Mouse (Mus musculus): ENCODE measurements around the gene Pde4dip. TPM values are rescaled to one million over a fixed set of nuclear protein-coding genes. Genes with fewer than 3 reads are reported as not detected.

Gene Pde4dip
- polyA plus RNA-seq, 1 experiment from 2014 or later: 82.1 TPM

DNA sequence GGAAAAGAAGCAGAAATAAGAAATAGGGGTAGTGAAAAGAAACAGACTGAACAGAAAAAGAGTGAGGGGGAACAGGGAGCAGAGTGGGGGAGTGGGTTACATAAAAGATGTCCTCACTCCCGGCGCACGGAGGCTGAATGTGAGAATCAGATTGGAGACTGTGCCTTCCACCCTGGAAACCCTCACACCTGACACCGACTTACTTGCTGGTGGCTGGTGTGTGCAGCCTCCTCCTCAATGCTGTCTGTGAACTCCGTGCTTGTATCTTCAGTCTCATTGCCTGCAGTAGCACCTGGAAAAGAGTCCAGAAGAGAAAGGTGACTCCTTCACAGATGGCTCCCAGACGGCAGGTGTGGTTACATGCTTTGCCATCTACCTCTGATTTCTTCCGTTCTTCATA lies 157.9 kb downstream of the Pde4dip start:
- ATAC-seq: no peak
- Histone ChIP-seq H3K36me3 (ENCODE audit: control insufficient read depth, insufficient read depth) (no peaks in the 10 kb centered on the region), H3K27ac (ENCODE audit: low read length) (no peak overlapping the region), H3K4me1 (replicated peaks; ENCODE audit: control insufficient read depth, insufficient read depth, low read length) (no peaks in the 10 kb centered on the region), H3K9me3 (ENCODE audit: control insufficient read depth, low read length) (no peaks in the 10 kb centered on the region), H3K4me2 (ENCODE audit: low read length) (no peak overlapping the region), H3K9ac (replicated peaks; ENCODE audit: low read depth, low read length) (no peak overlapping the region), H3K4me3 (replicated peaks; ENCODE audit: low read length) (no peak overlapping the region), H3K27me3 (replicated peaks; ENCODE audit: control insufficient read depth, insufficient read depth, low read length) (no peaks in the 10 kb centered on the region)
- WGBS: 72% methylated on average over 7 of the region's 7 CpGs

- Histone ChIP-seq H3K9me3 (ENCODE audit: control insufficient read depth, low read length) (no peaks in the 10 kb centered on the region), H3K9ac (replicated peaks; ENCODE audit: low read depth, low read length) (no peak overlapping the region), H3K4me1 (replicated peaks; ENCODE audit: control insufficient read depth, insufficient read depth, low read length) (no peaks in the 10 kb centered on the region), H3K4me2 (ENCODE audit: low read length) (no peak overlapping the region), H3K27me3 (replicated peaks; ENCODE audit: control insufficient read depth, insufficient read depth, low read length) (no peaks in the 10 kb centered on the region), H3K4me3 (replicated peaks; ENCODE audit: low read length) (no peak overlapping the region), H3K27ac (ENCODE audit: low read length) (no peak overlapping the region), H3K36me3 (ENCODE audit: control insufficient read depth, insufficient read depth) (no peaks in the 10 kb centered on the region)
- no peak for ATAC-seq
- WGBS: 55% methylated on average over 3 of the region's 3 CpGs
Measured at GRCm38 (mm10) chr3:97730131-97730530, 158.4 kb downstream of the Pde4dip start.

- Histone ChIP-seq H3K9me3 (ENCODE audit: control insufficient read depth, low read length) (no peaks in the 10 kb centered on the region), H3K4me1 (replicated peaks; ENCODE audit: control insufficient read depth, insufficient read depth, low read length) (no peaks in the 10 kb centered on the region), H3K27ac (ENCODE audit: low read length) (no peak overlapping the region), H3K36me3 (ENCODE audit: control insufficient read depth, insufficient read depth) (no peaks in the 10 kb centered on the region), H3K4me3 (replicated peaks; ENCODE audit: low read length) (no peak overlapping the region), H3K4me2 (ENCODE audit: low read length) (no peak overlapping the region), H3K9ac (replicated peaks; ENCODE audit: low read depth, low read length) (no peak overlapping the region), H3K27me3 (replicated peaks; ENCODE audit: control insufficient read depth, insufficient read depth, low read length) (no peaks in the 10 kb centered on the region)
- WGBS: 65% methylated on average over 2 of the region's 2 CpGs
- no peak for ATAC-seq
Measured at GRCm38 (mm10) chr3:97727801-97728200, 160.7 kb downstream of the Pde4dip start.

- WGBS: 87% methylated on average over 9 of the region's 9 CpGs
- H3K4me3 ChIP-seq (replicated peaks; ENCODE audit: low read length): no peak overlapping the region
- H3K27me3 ChIP-seq (replicated peaks; ENCODE audit: control insufficient read depth, insufficient read depth, low read length): no peaks in the 10 kb centered on the region
- H3K4me2 ChIP-seq (ENCODE audit: low read length): no peak overlapping the region
- H3K9me3 ChIP-seq (ENCODE audit: control insufficient read depth, low read length): no peaks in the 10 kb centered on the region
- peaks cover 6% of the 10 kb centered on the region for H3K36me3 ChIP-seq (ENCODE audit: control insufficient read depth, insufficient read depth)
- H3K4me1 ChIP-seq (replicated peaks; ENCODE audit: control insufficient read depth, insufficient read depth, low read length): no peaks in the 10 kb centered on the region
- no peak overlapping the region for H3K9ac ChIP-seq (replicated peaks; ENCODE audit: low read depth, low read length)
- ATAC-seq: no peak
- H3K27ac ChIP-seq (ENCODE audit: low read length): no peak overlapping the region
Measured at GRCm38 (mm10) chr3:97719116-97719515, 169.4 kb downstream of the Pde4dip start.

GRCm38 (mm10) chr3:97715922-97716321 lies 172.6 kb downstream of the Pde4dip start:
- ATAC-seq: no peak
- H3K4me2 ChIP-seq (ENCODE audit: low read length): no peak overlapping the region
- WGBS: 75% methylated on average over 1 of the region's 1 CpGs

DNA sequence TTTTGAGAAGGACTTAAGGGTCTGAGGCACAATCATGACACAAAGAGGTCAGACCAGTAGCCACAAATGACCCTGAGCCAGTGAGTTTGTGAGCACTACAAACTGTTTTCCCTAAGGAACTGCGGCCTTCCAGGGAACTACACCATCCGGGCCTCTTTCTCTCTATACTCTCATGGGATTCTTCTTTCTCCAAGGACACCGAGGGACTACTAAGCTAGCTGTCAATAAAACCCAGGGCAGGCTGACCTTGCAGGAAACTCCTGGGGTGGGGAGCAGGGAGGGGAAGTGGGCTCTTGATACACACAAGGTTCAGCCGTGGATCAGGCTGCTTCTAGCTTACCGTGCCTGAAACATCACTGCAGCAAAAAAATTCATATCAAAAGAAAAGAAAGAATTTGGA lies 177.6 kb downstream of the Pde4dip start:
- no peaks in the 10 kb centered on the region for H3K27me3 ChIP-seq (replicated peaks; ENCODE audit: control insufficient read depth, insufficient read depth, low read length)
- no peak overlapping the region for H3K9ac ChIP-seq (replicated peaks; ENCODE audit: low read depth, low read length)
- H3K27ac ChIP-seq (ENCODE audit: low read length): no peak overlapping the region

More at GRCm38 (mm10) chr3:97715922-97716321, 172.6 kb downstream of the Pde4dip start:
- H3K36me3 ChIP-seq (ENCODE audit: control insufficient read depth, insufficient read depth): peaks cover 6% of the 10 kb centered on the region
- H3K27me3 ChIP-seq (replicated peaks; ENCODE audit: control insufficient read depth, insufficient read depth, low read length): no peaks in the 10 kb centered on the region
- H3K4me1 ChIP-seq (replicated peaks; ENCODE audit: control insufficient read depth, insufficient read depth, low read length): no peaks in the 10 kb centered on the region
- no peak overlapping the region for H3K4me3 ChIP-seq (replicated peaks; ENCODE audit: low read length)
- H3K27ac ChIP-seq (ENCODE audit: low read length): no peak overlapping the region
- H3K9me3 ChIP-seq (ENCODE audit: control insufficient read depth, low read length): no peaks in the 10 kb centered on the region
- no peak overlapping the region for H3K9ac ChIP-seq (replicated peaks; ENCODE audit: low read depth, low read length)

DNA sequence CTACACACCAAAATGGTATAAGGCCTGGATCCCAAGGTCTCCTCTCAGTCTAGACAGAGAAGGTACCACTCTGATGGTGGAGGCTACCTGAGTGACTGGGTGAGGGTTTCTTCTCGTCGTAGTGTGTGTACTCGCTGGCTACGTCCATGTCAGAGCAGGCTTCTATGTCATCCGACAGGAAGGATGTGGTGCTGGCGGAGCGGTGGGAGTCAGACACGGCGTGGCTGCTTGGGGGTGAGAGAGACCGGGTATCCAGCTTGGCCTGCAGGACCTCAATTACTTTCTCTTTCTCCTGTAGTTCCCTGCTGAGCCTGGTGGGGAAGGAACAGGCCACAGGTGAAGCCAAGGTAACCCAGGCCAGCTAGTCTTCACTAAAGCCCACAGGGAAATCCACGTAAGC lies 178.4 kb downstream of the Pde4dip start:
- H3K27me3 ChIP-seq (replicated peaks; ENCODE audit: control insufficient read depth, insufficient read depth, low read length): no peaks in the 10 kb centered on the region
- H3K27ac ChIP-seq (ENCODE audit: low read length): no peak overlapping the region
- no peak overlapping the region for H3K9ac ChIP-seq (replicated peaks; ENCODE audit: low read depth, low read length)
- H3K4me1 ChIP-seq (replicated peaks; ENCODE audit: control insufficient read depth, insufficient read depth, low read length): no peaks in the 10 kb centered on the region
- no peaks in the 10 kb centered on the region for H3K9me3 ChIP-seq (ENCODE audit: control insufficient read depth, low read length)
- 92% methylated on average over 11 of the region's 11 CpGs for WGBS
- no peak for ATAC-seq
- H3K4me3 ChIP-seq (replicated peaks; ENCODE audit: low read length): no peak overlapping the region
- H3K4me2 ChIP-seq (ENCODE audit: low read length): no peak overlapping the region
- H3K36me3 ChIP-seq (ENCODE audit: control insufficient read depth, insufficient read depth): no peaks in the 10 kb centered on the region; the same call in 1 of the 2 replicates

More for the DNA sequence above, 177.6 kb downstream of the Pde4dip start:
- Histone ChIP-seq H3K4me3 (replicated peaks; ENCODE audit: low read length) (no peak overlapping the region), H3K4me1 (replicated peaks; ENCODE audit: control insufficient read depth, insufficient read depth, low read length) (no peaks in the 10 kb centered on the region), H3K9me3 (ENCODE audit: control insufficient read depth, low read length) (no peaks in the 10 kb centered on the region), H3K4me2 (ENCODE audit: low read length) (no peak overlapping the region), H3K36me3 (ENCODE audit: control insufficient read depth, insufficient read depth) (no peaks in the 10 kb centered on the region; the same call in 1 of the 2 replicates)
- ATAC-seq: no peak
- 73% methylated on average over 5 of the region's 5 CpGs for whole genome bisulfite sequencing

- Histone ChIP-seq H3K36me3 (ENCODE audit: control insufficient read depth, insufficient read depth) (no peaks in the 10 kb centered on the region), H3K4me1 (replicated peaks; ENCODE audit: control insufficient read depth, insufficient read depth, low read length) (no peaks in the 10 kb centered on the region), H3K27ac (ENCODE audit: low read length) (no peak overlapping the region), H3K27me3 (replicated peaks; ENCODE audit: control insufficient read depth, insufficient read depth, low read length) (no peaks in the 10 kb centered on the region), H3K9ac (replicated peaks; ENCODE audit: low read depth, low read length) (no peak overlapping the region), H3K9me3 (ENCODE audit: control insufficient read depth, low read length) (no peaks in the 10 kb centered on the region), H3K4me3 (replicated peaks; ENCODE audit: low read length) (no peak overlapping the region), H3K4me2 (ENCODE audit: low read length) (no peak overlapping the region)
- no peak for ATAC-seq
- 94% methylated on average over 4 of the region's 4 CpGs for WGBS
Measured at GRCm38 (mm10) chr3:97706561-97706960, 181.9 kb downstream of the Pde4dip start.

GRCm38 (mm10) chr3:97705508-97705907 lies 183.0 kb downstream of the Pde4dip start:
- Histone ChIP-seq H3K27me3 (replicated peaks; ENCODE audit: control insufficient read depth, insufficient read depth, low read length) (no peaks in the 10 kb centered on the region), H3K4me3 (replicated peaks; ENCODE audit: low read length) (no peak overlapping the region), H3K36me3 (ENCODE audit: control insufficient read depth, insufficient read depth) (no peaks in the 10 kb centered on the region), H3K9ac (replicated peaks; ENCODE audit: low read depth, low read length) (no peak overlapping the region), H3K4me2 (ENCODE audit: low read length) (no peak overlapping the region), H3K27ac (ENCODE audit: low read length) (no peak overlapping the region), H3K9me3 (ENCODE audit: control insufficient read depth, low read length) (no peaks in the 10 kb centered on the region), H3K4me1 (replicated peaks; ENCODE audit: control insufficient read depth, insufficient read depth, low read length) (no peaks in the 10 kb centered on the region)
- no peak for ATAC-seq
- WGBS: 78% methylated on average over 3 of the region's 3 CpGs

- no peak overlapping the region for H3K27ac ChIP-seq (ENCODE audit: low read length)
- no peak overlapping the region for H3K4me2 ChIP-seq (ENCODE audit: low read length)
- H3K4me1 ChIP-seq (replicated peaks; ENCODE audit: control insufficient read depth, insufficient read depth, low read length): no peaks in the 10 kb centered on the region
- no peaks in the 10 kb centered on the region for H3K27me3 ChIP-seq (replicated peaks; ENCODE audit: control insufficient read depth, insufficient read depth, low read length)
- no peak for ATAC-seq
- no peaks in the 10 kb centered on the region for H3K36me3 ChIP-seq (ENCODE audit: control insufficient read depth, insufficient read depth)
- no peak overlapping the region for H3K9ac ChIP-seq (replicated peaks; ENCODE audit: low read depth, low read length)
- WGBS: 90% methylated on average over 11 of the region's 11 CpGs
- H3K4me3 ChIP-seq (replicated peaks; ENCODE audit: low read length): no peak overlapping the region
- H3K9me3 ChIP-seq (ENCODE audit: control insufficient read depth, low read length): no peaks in the 10 kb centered on the region
Measured at GRCm38 (mm10) chr3:97702448-97703080, 185.9 kb downstream of the Pde4dip start.

Data from forebrain, embryonic 16.5 days (tissue).